Mouse (Mus musculus): Measurements from ENCODE around the gene AC129217.1. TPM values are rescaled to one million over a fixed set of nuclear protein-coding genes. Genes with fewer than 3 reads are reported as not detected.

Gene AC129217.1
- total and polyA plus RNA-seq, 2 experiments from 2014 or later: 12.7 TPM; not detected in 1

DNA sequence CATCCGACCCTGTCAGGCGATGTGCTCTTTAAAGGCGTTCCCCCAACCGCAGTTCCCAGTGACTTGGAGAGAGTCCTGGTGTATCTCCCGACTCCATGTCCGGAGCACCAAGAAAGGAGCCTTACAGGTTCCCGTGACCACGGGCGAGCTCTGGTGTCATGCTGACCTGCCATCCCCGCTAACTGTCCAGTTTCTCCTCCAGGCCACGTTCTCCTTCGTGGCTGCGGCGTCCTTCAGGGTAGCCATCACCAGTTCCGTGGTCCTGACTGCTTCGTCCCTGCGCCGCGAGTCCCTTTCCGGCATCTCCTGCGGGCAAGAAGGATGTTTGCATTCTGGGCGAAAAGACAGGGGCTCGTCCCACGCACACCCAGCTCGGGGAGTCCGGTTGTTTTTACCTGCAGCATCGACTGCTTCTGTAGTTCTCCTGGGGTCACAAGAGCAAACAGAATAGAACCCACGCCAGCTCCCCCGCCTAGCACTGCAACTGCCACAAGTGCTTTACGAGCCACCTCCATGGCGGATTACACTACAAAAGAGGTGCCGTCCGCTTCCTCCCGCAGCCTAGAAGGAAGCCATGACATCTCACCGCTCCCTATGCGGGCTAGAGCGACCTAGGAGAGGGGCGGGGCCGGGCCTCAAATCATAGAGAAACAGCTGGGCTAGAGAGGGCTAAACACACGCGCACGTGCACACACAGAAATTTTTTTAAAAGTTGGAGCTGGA is 50.9 kb downstream of the AC129217.1 start, which contains the start of gene Uqcc3:
Gene Uqcc3 (minus strand): TSS at position 613 of the 723 bp plus-strand sequence.
- DNase-seq (ENCODE audit: low spot score): peak; percentile 94
- Histone ChIP-seq H3K4me2 (ENCODE audit: low read depth, low read length, poor library complexity, severe bottlenecking) (peak within 1 kb of the TSS; percentile 74), H3K36me3 (ENCODE audit: insufficient read depth, low read length) (peaks cover 8% of the 10 kb centered on the region; the same call in 1 of the 2 replicates), H3K4me3 (ENCODE audit: low read depth, low read length) (peak within 1 kb of the TSS; percentile 67), H3K27me3 (ENCODE audit: insufficient read depth, low read length) (no peaks in the 10 kb centered on the region), H3K9ac (replicated peaks; ENCODE audit: low read length, poor library complexity, severe bottlenecking) (peak within 1 kb of the TSS; percentile 79), H3K27ac (ENCODE audit: low read depth, low read length) (peak within 1 kb of the TSS; percentile 83), H3K4me1 (ENCODE audit: insufficient read depth, low read length) (no peaks in the 10 kb centered on the region), H3K9me3 (ENCODE audit: low read length) (no peaks in the 10 kb centered on the region)
- peak; percentile 96 for ATAC-seq (ENCODE audit: low FRiP score)
- WGBS: under 1% methylated on average over 42 of the region's 42 CpGs
- TF ChIP-seq CTCF (IDR thresholded peaks at IDR 0.05): no peak

- Histone ChIP-seq H3K4me1 (ENCODE audit: insufficient read depth, low read length) (no peaks in the 10 kb centered on the region), H3K9me3 (ENCODE audit: low read length) (no peaks in the 10 kb centered on the region), H3K4me3 (ENCODE audit: low read depth, low read length) (peak overlapping the region; percentile 67), H3K27ac (ENCODE audit: low read depth, low read length) (no peak overlapping the region), H3K36me3 (ENCODE audit: insufficient read depth, low read length) (0 out of 2 replicates have a peak, but pooled peaks cover 5% of the 10 kb centered on the region), H3K9ac (replicated peaks; ENCODE audit: low read length, poor library complexity, severe bottlenecking) (peak overlapping the region; percentile 79), H3K27me3 (ENCODE audit: insufficient read depth, low read length) (no peaks in the 10 kb centered on the region), H3K4me2 (ENCODE audit: low read depth, low read length, poor library complexity, severe bottlenecking) (peak overlapping the region; percentile 74)
- ATAC-seq (ENCODE audit: low FRiP score) (no peak), DNase-seq (ENCODE audit: low spot score) (no peak)
- TF ChIP-seq CTCF (IDR thresholded peaks at IDR 0.05): no peak
- WGBS: 10% methylated on average over 3 of the region's 3 CpGs
These were observed 51.4 kb downstream of the AC129217.1 start for GRCm38 (mm10) chr19:8881034-8881392.

GRCm38 (mm10) chr19:8883616-8884015 is 54.0 kb downstream of the AC129217.1 start, which contains the start of the genes Lbhd1 and Gm49403:
Lbhd1 (plus strand) TSS chr19:8883732.
Gm49403 (plus strand) TSS chr19:8883930.
- no peak for TF ChIP-seq CTCF (IDR thresholded peaks at IDR 0.05)
- H3K4me3 ChIP-seq (ENCODE audit: low read depth, low read length): no peak within 1 kb of the TSS
- no peak within 1 kb of the TSS for H3K4me2 ChIP-seq (ENCODE audit: low read depth, low read length, poor library complexity, severe bottlenecking)
- no peaks in the 10 kb centered on the region for H3K36me3 ChIP-seq (ENCODE audit: insufficient read depth, low read length)
- DNase-seq (ENCODE audit: low spot score) (no peak), ATAC-seq (ENCODE audit: low FRiP score) (no peak)
- H3K27ac ChIP-seq (ENCODE audit: low read depth, low read length): no peak within 1 kb of the TSS
- peaks cover 4% of the 10 kb centered on the region for H3K4me1 ChIP-seq (ENCODE audit: insufficient read depth, low read length)
- H3K27me3 ChIP-seq (ENCODE audit: insufficient read depth, low read length): no peaks in the 10 kb centered on the region
- H3K9ac ChIP-seq (replicated peaks; ENCODE audit: low read length, poor library complexity, severe bottlenecking): no peak within 1 kb of the TSS
- WGBS: 69% methylated on average over 3 of the region's 3 CpGs
- no peaks in the 10 kb centered on the region for H3K9me3 ChIP-seq (ENCODE audit: low read length)

DNA sequence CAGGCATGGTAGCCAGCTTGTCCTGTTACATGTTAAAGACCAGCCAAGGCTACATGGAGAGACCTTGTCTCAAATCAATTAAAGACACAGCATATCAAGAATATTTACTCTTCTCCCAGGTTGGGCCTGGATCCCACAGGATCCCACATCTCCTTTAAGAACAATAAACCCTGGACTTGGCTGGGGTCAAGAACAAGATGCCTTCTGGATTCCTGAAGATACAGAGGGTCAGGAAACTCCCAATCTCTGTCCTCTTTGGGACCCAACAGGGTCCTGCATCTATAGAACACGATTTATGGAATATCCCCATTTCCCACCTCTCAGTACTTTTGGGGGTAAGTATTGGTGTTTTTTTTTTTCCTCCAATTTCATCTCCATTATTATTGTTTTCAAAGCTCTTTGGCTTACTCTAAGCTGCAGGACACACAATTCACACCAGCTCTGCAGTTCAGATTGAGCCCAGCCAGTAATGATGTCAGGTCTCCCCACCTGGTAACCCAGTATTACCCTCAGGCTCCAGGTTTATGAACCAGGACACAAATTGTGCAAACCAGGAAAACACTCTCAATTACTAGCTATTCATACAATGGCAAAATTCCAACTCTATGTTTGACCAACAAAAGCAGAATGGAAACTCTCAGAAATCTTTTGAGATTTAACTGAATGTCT is 57.5 kb downstream of the AC129217.1 start:
- Histone ChIP-seq H3K9ac (replicated peaks; ENCODE audit: low read length, poor library complexity, severe bottlenecking) (no peak overlapping the region), H3K9me3 (ENCODE audit: low read length) (no peaks in the 10 kb centered on the region), H3K27ac (ENCODE audit: low read depth, low read length) (no peak overlapping the region), H3K4me2 (ENCODE audit: low read depth, low read length, poor library complexity, severe bottlenecking) (no peak overlapping the region), H3K27me3 (ENCODE audit: insufficient read depth, low read length) (no peaks in the 10 kb centered on the region), H3K4me1 (ENCODE audit: insufficient read depth, low read length) (peaks cover 4% of the 10 kb centered on the region), H3K4me3 (ENCODE audit: low read depth, low read length) (no peak overlapping the region), H3K36me3 (ENCODE audit: insufficient read depth, low read length) (no peaks in the 10 kb centered on the region)
- no peak for ATAC-seq (ENCODE audit: low FRiP score)
- WGBS: 62% methylated on average over 1 of the region's 1 CpGs
- no peak for DNase-seq (ENCODE audit: low spot score)
- no peak for TF ChIP-seq CTCF (IDR thresholded peaks at IDR 0.05)

DNA sequence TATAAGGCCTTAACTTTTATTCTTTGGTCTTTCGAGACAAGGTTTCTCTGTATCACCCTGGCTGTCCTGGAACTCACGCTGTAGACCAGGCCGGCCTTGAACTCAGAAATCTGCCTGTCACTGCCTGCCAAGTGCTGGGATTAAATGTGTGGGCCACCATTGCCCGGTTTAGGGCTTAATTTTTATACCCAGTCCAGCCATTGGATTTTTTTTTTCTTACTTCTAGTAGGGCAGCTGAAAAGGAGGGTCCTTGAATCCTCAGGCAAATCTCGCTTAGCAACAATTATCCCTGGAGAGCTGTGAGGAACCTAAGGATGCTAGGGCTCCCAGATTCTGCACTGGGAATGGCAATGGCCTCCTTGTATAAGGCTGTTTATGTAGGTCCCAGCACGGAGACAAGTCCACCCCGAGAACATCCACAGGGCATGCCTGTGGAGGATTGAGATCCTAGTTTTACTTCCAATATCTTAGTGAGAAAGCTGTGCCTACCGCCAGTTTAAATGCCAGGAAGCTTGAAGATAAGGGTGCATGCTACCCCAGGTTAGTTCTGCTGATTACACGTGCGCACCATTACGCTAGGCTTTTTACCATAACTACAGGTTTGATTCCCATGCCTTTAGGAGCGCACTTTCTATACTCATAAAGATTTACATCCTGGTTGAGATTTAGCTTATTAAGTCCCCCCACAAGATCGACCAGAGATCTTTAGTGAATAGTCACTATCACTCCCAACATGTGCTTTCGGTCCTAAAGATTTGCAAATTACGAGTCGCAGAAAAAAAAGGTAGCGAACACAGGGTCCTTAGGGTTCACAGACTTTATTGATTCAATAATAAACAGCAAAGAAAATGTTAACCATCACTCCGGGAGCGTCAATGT is 58.3 kb downstream of the AC129217.1 start:
- peak overlapping the region; percentile 59 for H3K4me2 ChIP-seq (ENCODE audit: low read depth, low read length, poor library complexity, severe bottlenecking)
- H3K4me1 ChIP-seq (ENCODE audit: insufficient read depth, low read length): peaks cover 4% of the 10 kb centered on the region
- H3K9me3 ChIP-seq (ENCODE audit: low read length): no peaks in the 10 kb centered on the region
- no peak for TF ChIP-seq CTCF (IDR thresholded peaks at IDR 0.05)
- H3K9ac ChIP-seq (replicated peaks; ENCODE audit: low read length, poor library complexity, severe bottlenecking): peak overlapping the region; percentile 70
- peak overlapping the region; percentile 52 for H3K4me3 ChIP-seq (ENCODE audit: low read depth, low read length)
- 16% methylated on average over 19 of the region's 19 CpGs for WGBS
- H3K27ac ChIP-seq (ENCODE audit: low read depth, low read length): peak overlapping the region; percentile 55; the same call in 1 of the 2 replicates
- no peaks in the 10 kb centered on the region for H3K36me3 ChIP-seq (ENCODE audit: insufficient read depth, low read length)
- ATAC-seq (ENCODE audit: low FRiP score): no peak
- H3K27me3 ChIP-seq (ENCODE audit: insufficient read depth, low read length): no peaks in the 10 kb centered on the region
- no peak for DNase-seq (ENCODE audit: low spot score)
